Mouse (Mus musculus) embryonic fibroblast, embryonic 13.5 days (primary cell): ENCODE data around the gene Dennd1a.

Experiments used
- CTCF ChIP-seq: IDR thresholded peaks from 2 replicates; pipeline ENCODE4 v1.5.1; 2011; ENCODE audit warnings: mild to moderate bottlenecking, control low read depth, low read length, moderate library complexity, borderline replicate concordance; ENCODE audit not compliant: insufficient read depth
- POLR2A ChIP-seq: IDR thresholded peaks from 2 replicates; pipeline ENCODE4 v1.6.1; 2011; ENCODE audit warnings: low read depth, mild to moderate bottlenecking, control low read depth, low read length, moderate library complexity

DNA sequence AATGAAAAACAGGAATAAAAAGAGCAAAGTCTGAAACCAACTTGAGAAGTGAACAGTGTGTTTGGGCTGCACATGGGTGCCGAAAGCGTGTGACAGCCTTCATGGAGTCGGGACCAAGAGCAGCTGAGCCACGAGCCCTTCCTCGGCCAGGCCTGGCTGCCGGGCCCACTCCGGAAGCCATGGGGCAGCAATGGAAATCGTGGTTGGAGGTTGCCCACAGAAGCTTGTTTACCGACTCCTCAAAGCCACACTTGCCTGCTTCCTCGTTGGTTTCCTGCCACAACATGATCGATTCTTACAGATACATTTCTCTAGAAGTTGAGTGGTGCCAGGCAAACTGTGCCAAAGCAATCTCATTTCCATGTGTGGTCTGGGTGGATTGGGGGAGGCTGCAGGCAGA, 31.9 kb upstream of the Dennd1a start:
- no peak for TF ChIP-seq CTCF
- TF ChIP-seq POLR2A = no peak
